Mouse (Mus musculus) lung, postnatal 14 days (tissue): Measurements from ENCODE around the gene Vsx1.

Experiments
- DNase-seq: peaks from one replicate; pipeline ENCODE4 v3.0.0; 2021

Vsx1 gene

GRCm38 (mm10) chr2:150643726-150644415 lies 45.3 kb downstream of the Vsx1 start:
- no peak for DNase-seq

- DNase-seq, result no peak
These were observed 46.0 kb downstream of the Vsx1 start for GRCm38 (mm10) chr2:150643166-150643565.

DNA sequence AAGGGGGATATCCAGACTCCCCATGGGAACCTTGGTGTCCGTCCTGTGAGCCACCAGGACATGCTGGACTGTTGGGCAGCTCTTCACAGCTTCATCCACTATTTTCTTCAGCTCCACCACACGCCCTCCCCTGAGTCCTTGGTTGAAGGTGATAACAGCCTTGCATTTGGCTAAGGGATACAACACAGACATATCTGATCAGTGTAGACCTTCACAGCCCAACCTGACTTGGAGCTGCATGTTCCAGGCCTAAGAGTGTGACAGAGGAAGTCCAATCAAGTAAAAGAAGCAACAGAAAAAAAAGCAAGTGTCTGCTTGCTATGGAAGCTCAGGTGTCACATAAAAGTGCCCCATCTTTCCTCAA lies 50.8 kb downstream of the Vsx1 start:
- DNase-seq, result no peak

DNA sequence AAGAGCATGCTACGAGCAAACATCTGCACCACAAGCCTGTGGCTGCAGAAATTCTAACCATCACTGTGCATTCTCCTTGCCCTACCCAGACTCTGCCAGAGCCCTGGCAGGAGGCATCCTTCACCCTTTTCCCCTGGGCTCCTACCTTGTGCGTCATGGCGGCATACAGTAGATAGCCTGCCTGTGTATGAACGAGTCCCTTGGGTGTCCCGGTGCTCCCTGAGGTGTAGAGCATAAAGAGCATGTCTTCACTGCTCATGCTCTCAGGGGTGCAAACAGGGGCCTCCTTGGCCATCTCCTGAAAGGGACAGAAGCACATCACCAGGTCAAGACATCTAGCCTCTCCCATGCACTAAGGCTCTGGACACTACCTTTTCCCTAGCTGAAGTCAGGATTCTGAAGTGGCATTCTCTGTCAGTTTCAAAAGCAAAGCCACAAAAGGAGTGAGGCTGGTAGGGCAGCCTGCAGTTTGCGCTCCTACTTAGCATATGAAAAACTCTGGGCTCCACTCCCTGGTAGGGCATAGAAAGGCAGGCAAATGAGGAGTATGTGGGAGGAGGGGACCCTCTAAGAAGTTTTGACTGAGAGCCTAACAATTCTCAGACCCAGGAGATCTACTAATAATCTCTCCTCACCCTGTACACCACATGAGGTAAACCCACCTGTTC lies 51.3 kb downstream of the Vsx1 start:
- no peak for DNase-seq

GRCm38 (mm10) chr2:150635877-150636446 lies 53.2 kb downstream of the Vsx1 start:
- no peak for DNase-seq
